23 mouse cellular contexts compared by ENCODE assay signal in genomic region chr8:104411972-104412371, GRCm38 (mm10). TPM values are rescaled to one million over a fixed set of nuclear protein-coding genes. Genes with fewer than 3 reads are reported as not detected.
DNase-seq lines count a peak whose midpoint lies in the region; ATAC-seq and TF ChIP-seq lines count a peak whose summit lies in the region.
"Had no signal": no experiment of that assay in that cellular context is flagged by ENCODE, and none has a peak within 500 bp of the region (broad histone marks: within the 10 kb centered on the region; RNA-seq: fewer than 3 reads in every experiment).

No protein-coding gene starts in this region.

- H3K4me2 ChIP-seq in midbrain, embryonic 15.5 days = no peak overlapping the region
- H3K4me2 ChIP-seq in hindbrain, embryonic 13.5 days = no peak overlapping the region
- H3K4me2 ChIP-seq: hindbrain, embryonic 12.5 days had no signal

- no peaks in the 10 kb centered on the region for H3K27me3 ChIP-seq in midbrain, embryonic 15.5 days (replicated peaks)
- H3K27me3 ChIP-seq in hindbrain, embryonic 13.5 days = no peaks in the 10 kb centered on the region
- H3K27me3 ChIP-seq: hindbrain, embryonic 12.5 days; Patski had no signal

- peak overlapping the region; percentile 86 for H3K27ac ChIP-seq in left cerebral cortex, adult 2 months
- H3K27ac ChIP-seq in cortical plate, adult 2 months (ENCODE audit: insufficient read depth, low read length) = peak overlapping the region; percentile 83
- H3K27ac ChIP-seq in olfactory bulb, adult 2 months (ENCODE audit: insufficient read depth, low read depth, low read length) = peak overlapping the region; percentile 68
- no peak overlapping the region for H3K27ac ChIP-seq in midbrain, embryonic 15.5 days
- H3K27ac ChIP-seq in hindbrain, embryonic 13.5 days = no peak overlapping the region
- H3K27ac ChIP-seq: embryonic facial prominence, embryonic 10.5 days; forebrain, embryonic 10.5 days; gastrocnemius, adult 2 months; hindbrain, embryonic 12.5 days; hindbrain, postnatal 0 days had no signal

- no peak overlapping the region for H3K4me3 ChIP-seq in left cerebral cortex, adult 2 months
- H3K4me3 ChIP-seq in cortical plate, adult 2 months (ENCODE audit: insufficient read depth, low read length) = no peak overlapping the region
- no peak overlapping the region for H3K4me3 ChIP-seq in olfactory bulb, adult 2 months (ENCODE audit: insufficient read depth, low read depth, low read length)
- H3K4me3 ChIP-seq in midbrain, embryonic 15.5 days = no peak overlapping the region
- no peak overlapping the region for H3K4me3 ChIP-seq in hindbrain, embryonic 13.5 days
- H3K4me3 ChIP-seq: embryonic facial prominence, embryonic 10.5 days; erythroblast, embryonic 14.5 days; forebrain, embryonic 10.5 days; gastrocnemius, adult 2 months; hindbrain, embryonic 12.5 days had no signal

- no peak for TF ChIP-seq POLR2A in cortical plate, adult 2 months (IDR thresholded peaks at IDR 0.05; ENCODE audit: extremely low read depth, insufficient read depth, low read length)
- no peak for TF ChIP-seq POLR2A in olfactory bulb, adult 2 months (IDR thresholded peaks at IDR 0.05; ENCODE audit: insufficient read depth, low read depth, low read length)

- H3K9me3 ChIP-seq in midbrain, embryonic 15.5 days = no peaks in the 10 kb centered on the region
- H3K9me3 ChIP-seq in hindbrain, embryonic 13.5 days = no peaks in the 10 kb centered on the region
- H3K9me3 ChIP-seq: embryonic facial prominence, embryonic 10.5 days; forebrain, embryonic 10.5 days; hindbrain, embryonic 12.5 days had no signal

- peaks cover 20% of the 10 kb centered on the region for H3K4me1 ChIP-seq in cortical plate, adult 2 months (ENCODE audit: control insufficient read depth, insufficient read depth, low read length)
- peaks cover 22% of the 10 kb centered on the region for H3K4me1 ChIP-seq in olfactory bulb, adult 2 months (ENCODE audit: control insufficient read depth, insufficient read depth, low read length)
- no peaks in the 10 kb centered on the region for H3K4me1 ChIP-seq in midbrain, embryonic 15.5 days
- H3K4me1 ChIP-seq in hindbrain, embryonic 13.5 days (replicated peaks) = no peaks in the 10 kb centered on the region
- H3K4me1 ChIP-seq: embryonic facial prominence, embryonic 10.5 days; hindbrain, embryonic 12.5 days had no signal

- intact Hi-C loops in left cerebral cortex, adult 2 months (cut with DNase I) = loop anchor here (1.0 to 5.0 kb wide), 3 partner anchors 25 to 130 kb away; no protein-coding TSS in a partner anchor

- WGBS in olfactory bulb, adult 2 months = 87% methylated on average over 3 of the region's 3 CpGs
- WGBS in midbrain, embryonic 15.5 days = 85% methylated on average over 3 of the region's 3 CpGs
- 85% methylated on average over 3 of the region's 3 CpGs for WGBS in hindbrain, embryonic 13.5 days

- peaks cover under 1% of the 10 kb centered on the region; the same call in 1 of the 2 replicates for H3K36me3 ChIP-seq in midbrain, embryonic 15.5 days (replicated peaks)
- H3K36me3 ChIP-seq in hindbrain, embryonic 13.5 days = peaks cover 3% of the 10 kb centered on the region

- TF ChIP-seq CTCF in left cerebral cortex, adult 2 months (IDR thresholded peaks at IDR 0.05) = no peak
- TF ChIP-seq CTCF in cortical plate, adult 2 months (IDR thresholded peaks at IDR 0.05; ENCODE audit: extremely low read depth, insufficient read depth, low read length) = no peak
- TF ChIP-seq CTCF in olfactory bulb, adult 2 months (IDR thresholded peaks at IDR 0.05; ENCODE audit: insufficient read depth, low read depth, low read length) = no peak

- no peak overlapping the region for H3K9ac ChIP-seq in midbrain, embryonic 15.5 days
- H3K9ac ChIP-seq in hindbrain, embryonic 13.5 days = no peak overlapping the region
- H3K9ac ChIP-seq: hindbrain, embryonic 12.5 days had no signal

- no peak for ATAC-seq in midbrain, embryonic 15.5 days (replicated peaks)
- ATAC-seq in hindbrain, embryonic 13.5 days (ENCODE audit: low FRiP score) = no peak
- ATAC-seq: activated CD4-positive, CD25-positive, alpha-beta regulatory T cell, adult 4 months; forebrain, embryonic 14.5 days; hindbrain, postnatal 0 days; Patski had no signal

- DNase-seq in left cerebral cortex, adult 2 months (ENCODE audit: extremely low spot score in 1 of 2, low spot score in 2 of 2) = no peak
- no peak for DNase-seq in left cerebral cortex, adult 8-10 months (ENCODE audit: low spot score in 2 of 2)
- peak; percentile 43 for DNase-seq in A20 (ENCODE audit: low read depth, low spot score)
- DNase-seq: adrenal gland, postnatal 14 days; cerebellum, adult 11-12 months; cerebellum, adult 9-10 months; cerebellum, postnatal 25 days; gastrocnemius, adult 2 months; gastrocnemius, postnatal 25 days; heart, postnatal 10 days; heart, postnatal 4 days had no signal

RNA-seq across cellular contexts. Expression of gene Cmtm4, which starts 16.4 kb away (rescaled TPM):
- 10 to 100 TPM; 86.7 to 87.4 TPM for total RNA-seq in left cerebral cortex, adult 2 months (2021)
- 10 to 100 TPM; 73.0 to 80.9 (median 75.9) TPM for total RNA-seq in left cerebral cortex, adult 8-10 months (2022)
- 45.7 and 46.2 TPM in 2 replicates for polyA plus RNA-seq in cortical plate, adult 2 months (2012; rRNA removed)
- polyA plus RNA-seq in olfactory bulb, adult 2 months (2012; ENCODE audit: insufficient read depth, insufficient read length, low replicate concordance, missing spikeins) = not detected in 2 replicates
- 2.4 and 2.6 TPM in 2 replicates for polyA plus RNA-seq in midbrain, embryonic 15.5 days (2015; fragmentation: Nextera tagmentation; extraction: Ambion mirVana)
- 2.1 and 2.3 TPM in 2 replicates for polyA plus RNA-seq in hindbrain, embryonic 13.5 days (2015; fragmentation: Nextera tagmentation; extraction: Ambion mirVana)

RNA-seq across cellular contexts. Expression of gene Dync1li2, which starts 30.9 kb away (rescaled TPM):
- 100 to 1,000 TPM; 279 to 326 TPM for total RNA-seq in left cerebral cortex, adult 2 months (2021)
- 100 to 1,000 TPM; 254 to 332 (median 270) TPM for total RNA-seq in left cerebral cortex, adult 8-10 months (2022)
- 161 and 170 TPM in 2 replicates for polyA plus RNA-seq in cortical plate, adult 2 months (2012; rRNA removed)
- polyA plus RNA-seq in olfactory bulb, adult 2 months (2012; ENCODE audit: insufficient read depth, insufficient read length, low replicate concordance, missing spikeins) = 65.6 TPM in 1 of 2 replicates, not detected in the other
- polyA plus RNA-seq in midbrain, embryonic 15.5 days (2015; fragmentation: Nextera tagmentation; extraction: Ambion mirVana) = 112 and 123 TPM in 2 replicates
- 115 and 120 TPM in 2 replicates for polyA plus RNA-seq in hindbrain, embryonic 13.5 days (2015; fragmentation: Nextera tagmentation; extraction: Ambion mirVana)

Comparison
In these comparisons a context has a peak if more than half of its experiments do, and no peak if none do; other contexts are left out.
1. H3K27ac ChIP-seq: peak in left cerebral cortex, adult 2 months (single experiment), cortical plate, adult 2 months (single experiment) and olfactory bulb, adult 2 months (single experiment); none in midbrain, embryonic 15.5 days (single experiment) and hindbrain, embryonic 13.5 days (single experiment).